Mouse (Mus musculus) kidney, postnatal 14 days (tissue): Measurements from ENCODE around the gene Kcnd3.

Experiments
- DNase-seq: peaks from one replicate; pipeline ENCODE4 v3.0.0; 2022; ENCODE audit warnings: mixed read lengths

Kcnd3 gene

GRCm38 (mm10) chr3:105530363-105531130 lies 78.4 kb downstream of the Kcnd3 start:
- no peak for DNase-seq

- no peak for DNase-seq
Measured at GRCm38 (mm10) chr3:105538406-105538805, 86.3 kb downstream of the Kcnd3 start.

GRCm38 (mm10) chr3:105538819-105539607 lies 86.9 kb downstream of the Kcnd3 start:
- no peak for DNase-seq

GRCm38 (mm10) chr3:105542741-105543140 lies 90.6 kb downstream of the Kcnd3 start:
- no peak for DNase-seq

- no peak for DNase-seq
Measured at GRCm38 (mm10) chr3:105544106-105544505, 92.0 kb downstream of the Kcnd3 start.

- DNase-seq = peak; percentile 54
Measured at GRCm38 (mm10) chr3:105546611-105547071, 94.5 kb downstream of the Kcnd3 start.

GRCm38 (mm10) chr3:105548074-105548771 lies 96.1 kb downstream of the Kcnd3 start:
- DNase-seq = peak; percentile 26

GRCm38 (mm10) chr3:105559456-105559855 lies 107.3 kb downstream of the Kcnd3 start:
- DNase-seq = peak; percentile 10

- no peak for DNase-seq
Measured at GRCm38 (mm10) chr3:105566973-105567372, 114.8 kb downstream of the Kcnd3 start.

GRCm38 (mm10) chr3:105567472-105567871 lies 115.3 kb downstream of the Kcnd3 start:
- DNase-seq = no peak

- DNase-seq = no peak
Measured at GRCm38 (mm10) chr3:105568403-105568802, 116.3 kb downstream of the Kcnd3 start.

GRCm38 (mm10) chr3:105568851-105569250 lies 116.7 kb downstream of the Kcnd3 start:
- DNase-seq = no peak

- DNase-seq = no peak
Measured at GRCm38 (mm10) chr3:105569310-105569752, 117.2 kb downstream of the Kcnd3 start.

- no peak for DNase-seq
Measured at GRCm38 (mm10) chr3:105569950-105570349, 117.8 kb downstream of the Kcnd3 start.

- DNase-seq = no peak
Measured at GRCm38 (mm10) chr3:105570818-105571217, 118.7 kb downstream of the Kcnd3 start.

GRCm38 (mm10) chr3:105571944-105572343 lies 119.8 kb downstream of the Kcnd3 start:
- no peak for DNase-seq

GRCm38 (mm10) chr3:105573156-105573555 lies 121.0 kb downstream of the Kcnd3 start:
- DNase-seq = no peak

GRCm38 (mm10) chr3:105578320-105578719 lies 126.2 kb downstream of the Kcnd3 start:
- no peak for DNase-seq

GRCm38 (mm10) chr3:105581119-105581518 lies 129.0 kb downstream of the Kcnd3 start:
- DNase-seq = no peak

GRCm38 (mm10) chr3:105585734-105586159 lies 133.6 kb downstream of the Kcnd3 start:
- DNase-seq = peak; percentile 17

GRCm38 (mm10) chr3:105590056-105590672 lies 138.0 kb downstream of the Kcnd3 start:
- DNase-seq = no peak

GRCm38 (mm10) chr3:105591766-105592165 lies 139.6 kb downstream of the Kcnd3 start:
- no peak for DNase-seq

- no peak for DNase-seq
Measured at GRCm38 (mm10) chr3:105592246-105592645, 140.1 kb downstream of the Kcnd3 start.
